Mouse (Mus musculus): ENCODE measurements around the gene Defa23. TPM values are rescaled to one million over a fixed set of nuclear protein-coding genes. Genes with fewer than 3 reads are reported as not detected.
"Not testable (repeated sequence)": the region's sequence is repeated elsewhere in the genome, so short reads cannot be mapped to it uniquely, and the experiment has no call there.

The Defa23 gene
- not detected in 2 replicates for total RNA-seq (2017)

- not testable (repeated sequence) for ATAC-seq (replicated peaks in 1 of 2; ENCODE audit: insufficient read depth in 1 of 2, low FRiP score in 2 of 2, low TSS enrichment in 1 of 2, low read depth in 1 of 2, poor library complexity in 2 of 2, severe bottlenecking in 2 of 2)
Observed at GRCm38 (mm10) chr8:21054747-21055146, at the start of gene Defa23. Gene Defa23, plus strand, starts transcription at chr8:21055047.

- no peak for ATAC-seq (replicated peaks in 1 of 2; ENCODE audit: insufficient read depth in 1 of 2, low FRiP score in 2 of 2, low TSS enrichment in 1 of 2, low read depth in 1 of 2, poor library complexity in 2 of 2, severe bottlenecking in 2 of 2)
Observed at GRCm38 (mm10) chr8:21006801-21007200, 48.0 kb upstream of the Defa23 start.

- not testable (repeated sequence) for ATAC-seq (replicated peaks in 1 of 2; ENCODE audit: insufficient read depth in 1 of 2, low FRiP score in 2 of 2, low TSS enrichment in 1 of 2, low read depth in 1 of 2, poor library complexity in 2 of 2, severe bottlenecking in 2 of 2)
Observed at GRCm38 (mm10) chr8:21008578-21008977, 46.3 kb upstream of the Defa23 start.

DNA sequence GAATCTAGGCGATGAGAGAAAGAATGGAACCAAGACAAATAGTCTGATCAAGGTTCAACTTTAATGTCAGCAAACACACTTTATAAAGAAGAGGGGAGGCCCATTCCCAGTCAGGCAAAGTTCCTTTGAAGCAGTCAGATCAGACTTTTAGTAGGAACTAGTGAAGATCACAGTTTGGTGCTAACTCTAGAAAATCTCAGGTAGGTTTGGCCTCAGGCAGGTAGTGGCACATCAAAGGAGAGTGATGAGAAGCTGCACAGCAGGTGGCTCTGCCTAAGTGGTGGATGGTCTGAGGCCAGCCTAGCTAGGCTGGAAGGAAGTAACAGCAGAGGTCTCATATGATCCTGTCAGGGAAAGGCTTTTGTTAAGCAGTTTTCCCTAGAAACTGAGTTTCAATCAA, 44.3 kb upstream of the Defa23 start:
- not testable (repeated sequence) for ATAC-seq (replicated peaks in 1 of 2; ENCODE audit: insufficient read depth in 1 of 2, low FRiP score in 2 of 2, low TSS enrichment in 1 of 2, low read depth in 1 of 2, poor library complexity in 2 of 2, severe bottlenecking in 2 of 2)

GRCm38 (mm10) chr8:21025245-21025644, 29.6 kb upstream of the Defa23 start, which contains the start of gene Defa21:
Gene Defa21, plus strand, starts transcription at chr8:21025545.
- not testable (repeated sequence) for ATAC-seq (replicated peaks in 1 of 2; ENCODE audit: insufficient read depth in 1 of 2, low FRiP score in 2 of 2, low TSS enrichment in 1 of 2, low read depth in 1 of 2, poor library complexity in 2 of 2, severe bottlenecking in 2 of 2)

DNA sequence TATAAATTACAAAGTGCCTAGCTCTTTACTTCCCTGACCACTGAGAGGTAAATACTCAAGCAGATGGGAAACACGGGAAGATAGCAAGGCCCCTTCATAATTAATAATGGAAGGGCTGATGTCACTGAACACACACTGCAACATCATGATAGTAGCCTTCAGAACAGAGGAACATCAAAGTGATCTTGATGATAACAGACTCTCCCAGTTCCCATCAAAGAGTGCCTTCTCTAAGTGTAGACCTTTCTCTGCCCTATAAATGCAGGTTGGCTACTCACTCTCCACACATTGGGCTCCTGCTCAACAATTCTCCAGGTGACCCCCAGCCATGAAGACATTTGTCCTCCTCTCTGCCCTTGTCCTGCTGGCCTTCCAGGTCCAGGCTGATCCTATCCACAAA, 9.9 kb downstream of the Defa23 start, which contains the start of gene Defa35:
TSS of gene Defa35 (plus strand) at position 301 of the 400 bp plus-strand sequence.
- not testable (repeated sequence) for ATAC-seq (replicated peaks in 1 of 2; ENCODE audit: insufficient read depth in 1 of 2, low FRiP score in 2 of 2, low TSS enrichment in 1 of 2, low read depth in 1 of 2, poor library complexity in 2 of 2, severe bottlenecking in 2 of 2)

- not testable (repeated sequence) for ATAC-seq (replicated peaks in 1 of 2; ENCODE audit: insufficient read depth in 1 of 2, low FRiP score in 2 of 2, low TSS enrichment in 1 of 2, low read depth in 1 of 2, poor library complexity in 2 of 2, severe bottlenecking in 2 of 2)
Observed at GRCm38 (mm10) chr8:21084142-21084541, 29.3 kb downstream of the Defa23 start, which contains the start of gene Defa25. Gene Defa25, plus strand, starts transcription at chr8:21084442.

GRCm38 (mm10) chr8:21093106-21093505, 38.3 kb downstream of the Defa23 start:
- no peak for ATAC-seq (replicated peaks in 1 of 2; ENCODE audit: insufficient read depth in 1 of 2, low FRiP score in 2 of 2, low TSS enrichment in 1 of 2, low read depth in 1 of 2, poor library complexity in 2 of 2, severe bottlenecking in 2 of 2)

GRCm38 (mm10) chr8:21095950-21096349, 41.1 kb downstream of the Defa23 start, which contains the start of gene Gm14851:
Gene Gm14851, minus strand, starts transcription at chr8:21096050.
- ATAC-seq (replicated peaks in 1 of 2; ENCODE audit: insufficient read depth in 1 of 2, low FRiP score in 2 of 2, low TSS enrichment in 1 of 2, low read depth in 1 of 2, poor library complexity in 2 of 2, severe bottlenecking in 2 of 2) = not testable (repeated sequence)

Other genes with a start within 250 kb of the Defa23 start
- not detected in 2 replicates for gene Defb33, start 162.4 kb upstream of the Defa23 start, total RNA-seq (2017)
- not detected in 2 replicates for gene Gm15056, start 152.4 kb upstream of the Defa23 start, total RNA-seq (2017)
- not detected in 2 replicates for gene Gm6040, start 133.0 kb upstream of the Defa23 start, total RNA-seq (2017)
- gene AY761185, start 110.3 kb upstream of the Defa23 start, total RNA-seq (2017) = not detected in 2 replicates
- not detected in 2 replicates for gene Defa21, start 29.5 kb upstream of the Defa23 start, total RNA-seq (2017)
- not detected in 2 replicates for gene Defa35, start 10.0 kb downstream of the Defa23 start, total RNA-seq (2017)
- gene Defa25, start 29.4 kb downstream of the Defa23 start, total RNA-seq (2017) = not detected in 2 replicates
- gene Gm14851, start 41.0 kb downstream of the Defa23 start, total RNA-seq (2017) = not detected in 2 replicates
- not detected in 2 replicates for gene Defa30, start 79.6 kb downstream of the Defa23 start, total RNA-seq (2017)
- not detected in 2 replicates for gene Defa22, start 107.2 kb downstream of the Defa23 start, total RNA-seq (2017)
- gene Defa31, start 136.6 kb downstream of the Defa23 start, total RNA-seq (2017) = not detected in 2 replicates
- gene Gm15293, start 146.5 kb downstream of the Defa23 start, total RNA-seq (2017) = not detected in 2 replicates
- gene Gm15292, start 194.7 kb downstream of the Defa23 start, total RNA-seq (2017) = not detected in 2 replicates

All from hematopoietic stem cell, adult 5-6 weeks (primary cell).